Mouse (Mus musculus) central nervous system, embryonic 11.5 days (tissue): Measurements from ENCODE around the gene Zbtb12. TPM values are rescaled to one million over a fixed set of nuclear protein-coding genes. Genes with fewer than 3 reads are reported as not detected.

Experiments
- polyA plus RNA-seq: library from polyadenylated mRNA; depleted of rRNA; stranded (reverse); fragments of >200 nt; gene quantifications from 2 replicates; pipeline ENCODE4 v1.2.3, GENCODE M21; 2012; rRNA removed

The Zbtb12 gene
- 73.5 and 98.0 TPM in 2 replicates for polyA plus RNA-seq

DNA sequence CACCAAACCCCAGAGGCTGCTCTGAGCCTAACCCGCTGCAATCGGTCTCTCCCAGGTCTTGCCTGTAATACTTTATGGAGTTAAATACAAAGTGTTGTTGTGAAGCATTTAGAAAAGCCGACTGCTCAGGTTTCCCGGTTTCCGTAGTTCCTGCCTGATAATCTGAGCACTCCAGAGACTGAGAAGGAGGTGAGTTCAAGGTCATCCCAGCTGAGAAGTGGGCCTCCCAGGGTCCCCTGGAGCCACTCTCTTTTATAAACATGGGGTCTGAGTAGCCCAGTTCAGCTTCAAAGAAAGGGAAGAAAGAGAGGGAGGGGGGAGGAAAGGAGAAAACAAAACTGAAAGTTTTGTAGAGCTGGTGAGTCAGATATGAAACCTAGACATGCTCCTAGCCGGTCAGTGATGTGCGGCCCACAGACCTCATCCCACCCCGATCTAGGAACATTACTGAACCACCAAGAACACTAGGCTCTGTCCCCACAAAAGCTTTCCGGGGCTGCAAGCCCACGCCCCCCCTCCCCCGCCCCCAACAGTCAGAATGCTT lies at the start of gene Zbtb12:
Gene Zbtb12 (plus strand): TSS at position 148 of the 544 bp plus-strand sequence.

GRCm38 (mm10) chr17:34836856-34837221 lies 42.4 kb upstream of the Zbtb12 start, which contains the start of the genes Stk19 and Dxo:
Gene Stk19 (minus strand): TSS chr17:34836945.
Gene Dxo (plus strand): TSS chr17:34837019.

DNA sequence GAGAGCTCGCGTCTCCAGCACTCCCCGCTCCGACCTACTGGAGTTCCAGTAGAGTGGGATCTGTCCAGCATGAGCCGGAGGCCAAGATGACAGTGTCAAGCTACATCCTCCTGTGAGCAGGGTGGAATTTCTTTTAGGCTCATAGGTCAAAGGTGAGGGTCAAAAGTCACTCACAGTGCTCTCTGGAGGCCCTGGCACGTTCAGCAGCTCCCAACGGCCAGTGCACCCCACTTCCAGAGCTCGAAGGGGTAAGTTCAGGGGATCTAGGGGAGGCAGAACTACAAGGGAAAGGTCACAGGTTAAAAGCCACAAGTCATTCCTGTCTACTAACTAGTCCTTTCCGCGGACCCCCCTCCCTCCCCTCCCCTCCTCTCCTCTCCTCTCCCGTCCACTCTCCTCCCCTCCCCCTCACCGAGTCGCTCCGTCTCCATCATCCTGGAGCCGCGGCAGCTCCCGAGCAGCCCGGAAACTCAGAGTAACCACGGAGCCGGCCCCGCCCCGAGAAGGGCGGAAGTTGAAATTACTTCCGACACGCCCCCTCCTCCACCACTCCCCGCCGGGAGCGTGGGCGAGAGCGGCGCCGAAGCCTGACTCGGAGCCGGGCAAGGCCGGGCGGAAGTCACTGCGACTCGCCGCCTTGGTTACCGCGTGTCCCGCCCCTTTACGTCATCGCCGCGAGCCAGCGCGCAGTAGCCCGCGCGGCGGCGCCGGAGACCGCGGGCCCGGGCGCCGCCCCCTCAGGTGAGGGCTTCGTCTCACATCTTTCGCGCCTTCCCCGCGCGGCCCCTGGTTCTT lies 29.4 kb upstream of the Zbtb12 start, which contains the start of the genes Skiv2l and Nelfe:
Gene Skiv2l (minus strand): TSS at position 489 of the 795 bp plus-strand sequence.
Gene Nelfe (plus strand): TSS at position 670 of the 795 bp plus-strand sequence.

DNA sequence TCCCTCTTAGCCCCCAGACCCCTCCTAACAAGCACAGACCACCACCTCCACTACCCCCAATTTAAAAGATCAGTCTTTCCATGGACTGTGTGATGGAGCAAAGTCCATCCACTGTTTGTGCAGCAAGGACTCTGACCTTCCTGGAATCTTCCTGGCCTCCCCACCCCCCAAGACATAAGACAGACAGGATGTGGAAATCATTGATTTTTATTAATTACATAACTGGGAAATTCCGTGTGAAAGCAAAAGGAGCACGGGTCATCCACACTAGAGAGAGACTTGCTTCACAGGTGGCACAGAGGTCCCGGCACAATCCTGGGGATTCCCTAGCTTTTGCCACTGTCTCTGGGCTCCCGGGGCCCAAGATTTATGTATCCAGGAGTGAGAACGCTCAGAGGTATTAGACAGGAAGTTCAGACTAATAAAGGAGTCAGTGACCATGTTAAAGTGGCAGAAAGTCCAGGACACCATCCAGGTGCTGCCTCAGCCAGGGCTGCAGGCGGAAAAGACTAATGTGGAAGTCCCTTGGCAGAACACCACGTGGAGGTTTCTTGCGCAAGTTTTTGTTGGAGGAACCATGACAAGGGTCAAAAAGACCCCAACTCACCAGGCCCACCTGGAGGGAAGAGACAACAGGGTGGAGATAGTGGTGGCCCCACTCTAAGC lies 16.7 kb upstream of the Zbtb12 start, which contains the start of gene Cfb:
Gene Cfb (minus strand): TSS at position 103 of the 666 bp plus-strand sequence.

DNA sequence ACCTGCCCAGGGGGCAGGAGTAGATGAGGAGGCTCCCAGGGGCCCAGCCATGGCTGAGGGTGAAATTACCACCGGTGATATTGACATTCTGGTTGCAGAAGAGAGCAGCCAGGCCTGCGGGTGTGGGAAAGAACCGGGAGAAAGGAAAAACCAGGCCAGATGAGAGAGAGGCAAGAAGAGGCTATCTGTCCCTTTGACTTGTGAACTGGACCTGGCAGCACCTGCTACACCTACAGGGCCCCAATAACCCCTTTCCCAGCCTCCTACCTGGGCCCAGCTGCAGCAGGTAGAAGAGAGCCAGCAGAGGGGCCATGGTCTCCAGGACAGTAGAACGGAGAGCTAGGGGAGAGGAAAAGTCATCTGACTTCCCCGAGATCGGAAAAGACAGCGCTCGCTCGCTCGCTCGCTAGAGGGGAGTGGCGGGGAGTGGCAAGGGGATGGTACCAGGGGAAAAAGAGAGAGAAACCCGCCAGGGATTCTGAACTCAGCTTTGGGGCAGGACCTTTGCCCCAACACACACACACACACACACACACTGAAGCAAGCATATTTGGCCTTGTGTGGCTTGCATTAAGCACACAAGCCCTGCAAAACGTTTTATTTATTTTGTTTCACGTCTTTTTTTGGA lies 2.5 kb downstream of the Zbtb12 start, which contains the start of gene Gm20547:
Gene Gm20547 (minus strand): TSS at position 360 of the 628 bp plus-strand sequence.

GRCm38 (mm10) chr17:34898160-34898586 lies 18.9 kb downstream of the Zbtb12 start, which contains the start of the genes C2 and Ehmt2:
Gene C2 (minus strand): TSS chr17:34898265.
Gene Ehmt2 (plus strand): TSS chr17:34898469.

DNA sequence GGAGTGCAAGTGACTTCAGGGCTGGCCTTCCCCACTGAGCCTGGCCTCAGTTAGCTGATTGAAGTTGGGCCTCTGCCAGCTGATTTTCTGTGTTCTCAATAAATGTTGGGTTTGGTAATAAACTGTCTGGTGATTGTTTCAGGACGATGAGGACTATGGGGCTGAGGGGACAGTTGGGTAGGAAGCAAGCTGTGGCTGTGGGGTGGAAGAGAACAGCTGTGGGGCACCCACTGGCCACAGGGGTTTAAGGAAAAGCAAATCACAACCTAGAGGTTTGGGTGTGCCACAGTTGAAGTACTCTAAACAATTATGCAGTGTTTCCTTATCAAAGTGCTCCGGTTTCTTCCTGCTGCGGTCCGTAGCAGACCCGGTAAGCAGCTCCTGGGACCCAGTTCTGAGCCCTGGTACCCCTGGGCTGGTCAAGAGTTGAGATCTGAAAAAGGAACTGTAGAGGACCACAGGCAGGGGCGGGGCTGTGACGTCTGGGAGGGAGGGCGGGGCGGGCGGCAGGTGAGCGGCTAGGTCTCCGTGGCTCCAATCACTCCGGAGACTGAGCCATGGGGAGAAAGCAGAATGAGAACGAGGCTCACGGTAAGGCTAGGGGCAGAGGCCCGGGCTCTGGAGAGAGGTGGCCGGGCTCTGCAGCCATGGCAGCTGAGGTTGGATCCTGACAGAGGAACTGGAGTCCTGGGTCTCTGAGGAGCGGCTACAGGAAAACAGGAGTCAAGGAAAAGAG lies 34.8 kb downstream of the Zbtb12 start, which contains the start of gene Slc44a4:
Gene Slc44a4 (plus strand): TSS at position 537 of the 736 bp plus-strand sequence.

DNA sequence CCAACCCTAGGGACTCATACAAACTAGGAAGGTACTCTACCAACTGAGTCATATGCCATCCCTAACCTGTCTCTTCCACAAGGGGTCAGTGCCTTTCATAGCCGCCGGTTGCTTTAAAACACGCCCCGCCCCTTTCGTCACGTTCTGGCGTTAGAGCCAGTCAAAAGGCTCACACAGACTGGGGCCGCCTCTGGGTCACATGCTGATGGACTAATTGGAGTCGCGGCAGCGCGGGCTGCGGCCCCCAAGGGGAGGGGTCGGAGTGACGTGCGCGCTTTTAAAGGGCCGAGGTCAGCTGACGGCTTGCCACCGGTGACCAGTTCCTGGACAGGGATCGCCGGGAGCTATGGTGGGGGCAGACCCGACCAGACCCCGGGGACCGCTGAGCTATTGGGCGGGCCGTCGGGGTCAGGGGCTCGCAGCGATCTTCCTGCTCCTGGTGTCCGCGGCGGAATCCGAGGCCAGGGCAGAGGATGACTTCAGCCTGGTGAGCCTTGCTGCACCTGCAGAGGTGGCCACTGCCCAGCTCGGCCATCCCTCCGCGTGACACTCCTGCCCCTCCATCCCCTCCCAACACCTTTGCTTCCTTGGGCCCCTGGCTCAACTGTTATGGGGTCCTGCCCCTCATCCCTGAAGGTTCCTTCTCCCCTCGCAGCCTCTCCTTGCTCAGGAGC lies 51.9 kb downstream of the Zbtb12 start, which contains the start of gene Neu1:
Gene Neu1 (plus strand): TSS at position 193 of the 674 bp plus-strand sequence.

Other genes with a start within 250 kb of the Zbtb12 start
- gene Prrt1, start 249.9 kb upstream of the Zbtb12 start, polyA plus RNA-seq: 7.1 and 9.7 TPM in 2 replicates
- gene Fkbpl, start 234.7 kb upstream of the Zbtb12 start, polyA plus RNA-seq: 5.1 and 6.5 TPM in 2 replicates
- gene Atf6b, start 232.3 kb upstream of the Zbtb12 start, polyA plus RNA-seq: 59.4 and 71.2 TPM in 2 replicates
- 0.06 and 0.09 TPM in 2 replicates for gene Tnxb, start 208.9 kb upstream of the Zbtb12 start, polyA plus RNA-seq
- gene C4b, start 135.6 kb upstream of the Zbtb12 start, polyA plus RNA-seq: 0.05 and 0.07 TPM in 2 replicates
- 0.04 TPM in 2 replicates for gene Cyp21a1, start 74.9 kb upstream of the Zbtb12 start, polyA plus RNA-seq
- 46.3 and 66.7 TPM in 2 replicates for gene Stk19, start 42.5 kb upstream of the Zbtb12 start, polyA plus RNA-seq
- 70.9 and 71.2 TPM in 2 replicates for gene Dxo, start 42.5 kb upstream of the Zbtb12 start, polyA plus RNA-seq
- gene Skiv2l, start 29.3 kb upstream of the Zbtb12 start, polyA plus RNA-seq: 65.5 and 77.4 TPM in 2 replicates
- 94.0 and 142 TPM in 2 replicates for gene Nelfe, start 29.1 kb upstream of the Zbtb12 start, polyA plus RNA-seq
- gene Cfb, start 17.0 kb upstream of the Zbtb12 start, polyA plus RNA-seq: 1.9 and 6.9 TPM in 2 replicates
- not detected in 2 replicates for gene Gm20547, start 2.6 kb downstream of the Zbtb12 start, polyA plus RNA-seq
- 1.6 and 2.2 TPM in 2 replicates for gene C2, start 18.8 kb downstream of the Zbtb12 start, polyA plus RNA-seq
- gene Ehmt2, start 19.0 kb downstream of the Zbtb12 start, polyA plus RNA-seq: 218 and 222 TPM in 2 replicates
- 0.08 and 0.11 TPM in 2 replicates for gene Slc44a4, start 35.0 kb downstream of the Zbtb12 start, polyA plus RNA-seq
- 14.5 and 15.9 TPM in 2 replicates for gene Neu1, start 51.8 kb downstream of the Zbtb12 start, polyA plus RNA-seq
- 3.0 and 3.4 TPM in 2 replicates for gene Hspa1b, start 79.8 kb downstream of the Zbtb12 start, polyA plus RNA-seq
- not detected in 2 replicates for gene Gm20481, start 90.4 kb downstream of the Zbtb12 start, polyA plus RNA-seq
- 1.4 and 2.2 TPM in 2 replicates for gene Hspa1a, start 92.7 kb downstream of the Zbtb12 start, polyA plus RNA-seq
- gene Hspa1l, start 93.2 kb downstream of the Zbtb12 start, polyA plus RNA-seq: 0.22 and 0.31 TPM in 2 replicates
- 98.3 and 206 TPM in 2 replicates for gene Lsm2, start 102.4 kb downstream of the Zbtb12 start, polyA plus RNA-seq
- 127 and 135 TPM in 2 replicates for gene Vars, start 121.5 kb downstream of the Zbtb12 start, polyA plus RNA-seq
- gene Vwa7, start 137.1 kb downstream of the Zbtb12 start, polyA plus RNA-seq: 0.60 and 0.76 TPM in 2 replicates
- gene Sapcd1, start 148.5 kb downstream of the Zbtb12 start, polyA plus RNA-seq: 6.4 and 8.8 TPM in 2 replicates
- gene Msh5, start 167.3 kb downstream of the Zbtb12 start, polyA plus RNA-seq: 6.7 and 11.0 TPM in 2 replicates
- gene Clic1, start 170.5 kb downstream of the Zbtb12 start, polyA plus RNA-seq: 122 and 142 TPM in 2 replicates
- 392 and 957 TPM in 2 replicates for gene Ddah2, start 179.6 kb downstream of the Zbtb12 start, polyA plus RNA-seq
- gene Ly6g6c, start 185.9 kb downstream of the Zbtb12 start, polyA plus RNA-seq: 0.19 and 0.28 TPM in 2 replicates
- 0.67 and 0.88 TPM in 2 replicates for gene Mpig6b, start 186.7 kb downstream of the Zbtb12 start, polyA plus RNA-seq
- gene Ly6g6e, start 197.4 kb downstream of the Zbtb12 start, polyA plus RNA-seq: 0.18 and 0.29 TPM in 2 replicates
- gene Ly6g6d, start 198.6 kb downstream of the Zbtb12 start, polyA plus RNA-seq: 2.5 and 3.0 TPM in 2 replicates
- gene Ly6g6f, start 206.1 kb downstream of the Zbtb12 start, polyA plus RNA-seq: 0.83 and 1.1 TPM in 2 replicates
- gene Abhd16a, start 209.8 kb downstream of the Zbtb12 start, polyA plus RNA-seq: 39.3 and 52.2 TPM in 2 replicates
- not detected in 2 replicates for gene Ly6g5c, start 228.8 kb downstream of the Zbtb12 start, polyA plus RNA-seq
- 1.1 and 2.1 TPM in 2 replicates for gene Ly6g5b, start 235.9 kb downstream of the Zbtb12 start, polyA plus RNA-seq
- gene Gpank1, start 242.0 kb downstream of the Zbtb12 start, polyA plus RNA-seq: 19.6 and 31.0 TPM in 2 replicates
- gene Csnk2b, start 242.6 kb downstream of the Zbtb12 start, polyA plus RNA-seq: 156 and 178 TPM in 2 replicates
- gene D17H6S53E, start 246.9 kb downstream of the Zbtb12 start, polyA plus RNA-seq: 5.3 and 13.0 TPM in 2 replicates